Mouse (Mus musculus) skeletal muscle tissue, adult 2 months (tissue): ENCODE data around the gene Elob.

Source experiments
- DNase-seq: peaks from one replicate; pipeline ENCODE4 v3.0.0-alpha.2; 2012; ENCODE audit warnings: low read depth, low spot score

Gene Elob

DNA sequence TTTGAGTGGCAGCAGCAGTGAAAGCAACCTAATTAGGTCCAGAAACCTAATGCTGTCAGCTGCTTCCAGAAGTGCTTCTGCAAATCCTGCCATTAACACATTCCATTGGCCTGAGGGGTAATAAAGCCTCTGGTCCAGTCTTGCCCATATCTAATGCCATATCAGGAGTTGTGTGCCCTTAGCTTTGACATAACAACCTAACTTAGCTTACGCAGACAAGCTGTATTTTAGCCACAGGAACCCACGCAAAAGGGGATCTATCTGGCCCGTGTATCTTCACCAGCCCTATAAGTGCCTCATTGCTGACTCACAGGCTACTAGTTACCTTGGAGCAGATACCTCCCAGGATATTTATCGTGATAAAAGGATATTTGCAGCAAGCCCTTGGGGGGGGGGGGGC, 3.3 kb downstream of the Elob start:
- peak; percentile 57 for DNase-seq

DNA sequence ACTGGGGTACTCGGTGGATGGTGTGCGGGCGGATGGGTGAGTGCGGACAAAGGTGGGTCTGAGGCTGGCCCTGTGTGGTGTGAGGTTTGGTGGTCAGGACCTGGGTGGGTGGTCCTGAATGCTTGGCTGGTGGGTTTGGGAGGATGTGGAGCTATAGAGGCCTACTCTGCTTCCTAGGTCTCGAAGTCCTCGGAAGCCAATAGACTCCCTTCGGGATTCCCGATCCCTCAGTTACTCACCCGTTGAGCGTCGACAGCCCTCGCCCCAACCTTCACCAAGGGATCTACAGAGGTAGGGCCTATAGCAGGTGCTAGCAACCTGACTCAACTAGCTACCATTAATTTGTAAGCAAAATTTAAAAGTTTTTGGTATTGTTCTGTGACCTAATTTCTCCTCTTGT, 5.3 kb downstream of the Elob start:
- DNase-seq, result no peak

DNA sequence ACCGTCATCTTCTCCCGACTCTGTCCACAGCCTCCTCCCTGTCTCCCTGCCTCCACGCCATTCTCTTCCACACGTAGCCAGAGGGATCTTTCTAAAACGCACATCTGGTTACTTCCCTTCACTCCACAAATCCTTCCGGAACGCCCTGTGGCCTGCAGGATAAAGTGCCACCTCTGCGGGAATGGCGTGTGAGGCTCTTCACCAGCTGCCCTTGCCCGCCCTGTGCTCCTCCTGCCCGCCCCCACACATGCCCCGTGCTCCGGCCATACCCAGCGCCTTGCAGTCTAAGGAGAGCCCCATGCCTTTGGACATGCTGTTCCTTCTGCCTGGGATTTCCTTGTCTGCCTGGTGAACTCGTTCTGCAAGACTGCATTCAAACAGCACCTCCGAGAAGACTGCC, 5.9 kb downstream of the Elob start:
- no peak for DNase-seq

DNA sequence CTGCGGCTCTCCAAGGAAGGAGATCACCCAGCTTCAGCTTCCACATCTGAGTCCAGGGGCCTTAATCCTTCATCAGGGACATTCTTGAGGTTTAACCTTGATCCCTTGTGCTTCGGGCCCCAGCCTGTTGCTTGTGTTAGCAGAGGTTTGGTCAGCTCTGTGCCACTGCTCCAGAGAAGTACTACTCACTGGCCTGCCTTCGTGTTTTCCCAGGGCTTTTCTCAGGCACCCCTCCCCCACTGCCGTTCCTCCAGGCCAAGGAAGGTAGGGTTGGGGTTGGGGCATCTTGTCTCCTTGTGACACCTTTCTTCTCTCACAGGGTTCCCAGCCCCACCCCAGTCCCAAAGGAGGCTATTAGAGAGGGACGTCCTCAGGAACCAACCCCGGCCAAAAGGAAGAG, 6.8 kb downstream of the Elob start:
- no peak for DNase-seq

DNA sequence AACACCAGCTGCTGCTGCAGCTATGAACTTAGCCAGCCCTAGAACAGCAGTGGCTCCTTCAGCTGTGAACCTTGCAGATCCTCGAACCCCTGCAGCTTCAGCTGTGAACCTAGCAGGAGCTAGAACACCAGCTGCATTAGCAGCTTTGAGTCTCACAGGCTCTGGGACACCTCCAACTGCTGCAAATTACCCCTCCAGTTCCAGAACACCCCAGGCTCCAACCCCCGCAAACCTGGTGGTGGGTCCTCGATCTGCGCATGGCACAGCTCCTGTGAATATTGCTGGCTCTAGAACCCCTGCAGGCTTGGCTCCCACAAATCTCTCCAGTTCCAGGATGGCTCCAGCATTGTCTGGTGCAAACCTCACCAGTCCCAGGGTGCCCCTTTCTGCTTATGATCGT, 8.2 kb downstream of the Elob start:
- DNase-seq, result no peak

DNA sequence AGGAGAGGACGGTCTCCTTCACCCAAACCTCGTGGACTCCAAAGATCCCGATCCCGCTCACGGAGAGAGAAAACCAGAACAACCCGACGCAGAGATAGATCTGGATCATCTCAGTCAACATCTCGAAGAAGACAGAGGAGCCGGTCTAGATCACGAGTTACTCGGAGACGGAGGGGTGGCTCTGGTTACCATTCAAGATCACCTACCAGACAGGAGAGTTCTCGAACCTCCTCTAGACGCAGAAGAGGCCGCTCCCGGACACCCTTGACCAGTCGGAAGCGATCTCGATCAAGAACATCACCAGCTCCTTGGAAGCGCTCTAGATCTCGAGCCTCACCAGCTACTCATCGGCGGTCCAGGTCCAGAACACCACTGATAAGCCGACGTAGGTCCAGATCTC, 9.7 kb downstream of the Elob start:
- DNase-seq, result no peak

DNA sequence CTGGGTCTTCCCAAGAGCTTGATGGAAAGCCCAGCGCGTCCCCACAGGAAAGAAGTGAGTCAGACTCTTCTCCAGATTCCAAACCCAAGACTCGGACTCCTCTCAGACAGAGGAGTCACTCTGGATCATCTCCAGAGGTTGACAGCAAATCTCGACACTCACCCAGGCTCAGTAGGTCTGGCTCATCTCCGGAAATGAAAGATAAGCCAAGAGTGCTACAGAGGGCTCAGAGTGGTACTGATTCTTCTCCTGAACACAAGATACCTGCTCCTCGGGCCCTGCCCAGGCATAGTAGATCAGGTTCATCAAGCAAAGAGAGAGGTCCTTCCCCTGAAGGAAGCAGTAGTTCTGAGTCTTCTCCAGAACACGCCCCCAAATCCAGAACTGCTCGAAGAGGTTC, 10.4 kb downstream of the Elob start:
- no peak for DNase-seq

DNA sequence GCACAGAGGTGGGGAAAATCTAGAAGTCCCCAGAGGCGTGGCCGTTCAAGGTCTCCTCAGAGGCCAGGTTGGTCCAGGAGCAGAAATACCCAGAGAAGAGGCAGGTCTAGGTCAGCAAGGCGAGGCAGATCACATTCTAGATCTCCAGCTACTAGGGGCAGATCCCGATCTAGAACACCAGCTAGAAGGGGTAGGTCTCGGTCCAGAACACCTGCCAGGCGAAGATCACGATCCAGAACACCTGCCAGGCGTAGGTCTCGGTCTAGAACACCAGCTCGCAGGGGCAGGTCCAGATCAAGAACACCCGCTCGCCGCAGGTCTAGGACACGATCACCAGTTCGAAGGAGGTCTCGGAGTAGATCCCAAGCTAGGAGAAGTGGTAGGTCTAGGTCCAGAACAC, 13.3 kb downstream of the Elob start:
- DNase-seq, result no peak

DNA sequence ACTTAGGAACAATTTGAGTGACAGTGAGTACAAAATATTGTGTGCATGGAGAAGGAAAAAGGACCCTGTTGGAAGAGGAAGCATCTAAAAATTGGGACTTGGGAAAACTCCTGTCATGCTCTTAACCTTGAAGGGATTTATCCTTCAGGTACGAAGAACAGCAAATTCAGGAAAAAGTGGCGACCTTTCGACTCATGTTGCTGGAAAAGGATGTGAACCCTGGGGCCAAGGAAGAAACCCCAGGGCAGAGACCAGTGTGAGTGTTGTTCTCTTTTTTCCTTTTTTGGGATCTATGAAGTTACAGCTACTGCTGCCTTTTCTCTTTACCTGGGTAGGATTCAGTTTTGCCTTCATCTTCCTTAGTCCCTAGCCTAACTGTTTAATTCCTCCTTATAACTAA, 21.0 kb downstream of the Elob start:
- no peak for DNase-seq

DNA sequence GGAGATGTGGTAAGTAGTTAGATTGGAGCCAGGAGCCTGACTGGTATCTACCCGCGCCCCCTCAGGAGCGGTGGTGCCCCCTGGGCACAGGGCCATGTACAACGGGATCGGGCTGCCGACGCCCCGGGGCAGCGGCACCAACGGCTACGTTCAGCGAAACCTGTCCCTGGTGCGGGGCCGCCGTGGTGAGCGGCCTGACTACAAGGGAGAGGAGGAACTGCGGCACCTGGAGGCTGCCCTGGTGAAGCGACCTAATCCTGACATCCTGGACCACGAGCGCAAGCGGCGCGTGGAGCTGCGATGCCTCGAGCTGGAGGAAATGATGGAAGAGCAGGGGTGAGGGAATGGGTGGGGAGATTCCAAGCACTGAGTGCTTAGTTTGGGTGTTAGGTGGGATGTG, 22.1 kb downstream of the Elob start:
- no peak for DNase-seq

DNA sequence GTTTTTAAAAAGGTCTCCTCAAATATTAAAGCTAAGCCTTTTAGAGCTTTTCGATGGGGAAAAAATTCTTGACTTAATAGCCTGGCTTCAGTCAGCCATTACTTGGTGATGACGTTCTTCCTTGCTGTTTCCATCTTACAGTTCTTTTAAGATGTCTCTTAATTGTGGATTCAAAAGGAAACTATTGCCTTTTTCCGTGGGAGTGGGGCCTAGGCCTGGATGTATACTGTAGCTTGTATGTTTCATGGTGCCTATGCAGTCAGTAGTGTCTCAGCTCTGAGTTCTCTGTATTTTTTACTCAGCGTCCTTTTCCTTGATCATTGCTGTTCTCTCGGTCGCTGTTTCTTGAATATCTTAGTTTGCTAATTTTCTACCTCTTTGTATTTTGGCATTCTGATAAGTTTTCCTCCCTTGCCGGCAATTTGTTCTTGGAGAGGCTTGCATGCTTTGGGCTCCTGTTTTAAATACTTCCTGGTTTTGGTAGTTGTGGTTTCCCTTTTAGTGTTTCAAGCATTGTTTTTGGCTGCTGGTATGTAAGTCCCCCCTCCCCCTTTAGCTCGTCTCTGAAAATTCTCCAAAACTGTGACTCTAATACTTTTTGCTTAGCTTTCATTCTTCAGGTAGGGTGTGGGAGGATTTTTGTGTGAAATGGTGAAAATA, 24.4 kb downstream of the Elob start:
- DNase-seq, result no peak

DNA sequence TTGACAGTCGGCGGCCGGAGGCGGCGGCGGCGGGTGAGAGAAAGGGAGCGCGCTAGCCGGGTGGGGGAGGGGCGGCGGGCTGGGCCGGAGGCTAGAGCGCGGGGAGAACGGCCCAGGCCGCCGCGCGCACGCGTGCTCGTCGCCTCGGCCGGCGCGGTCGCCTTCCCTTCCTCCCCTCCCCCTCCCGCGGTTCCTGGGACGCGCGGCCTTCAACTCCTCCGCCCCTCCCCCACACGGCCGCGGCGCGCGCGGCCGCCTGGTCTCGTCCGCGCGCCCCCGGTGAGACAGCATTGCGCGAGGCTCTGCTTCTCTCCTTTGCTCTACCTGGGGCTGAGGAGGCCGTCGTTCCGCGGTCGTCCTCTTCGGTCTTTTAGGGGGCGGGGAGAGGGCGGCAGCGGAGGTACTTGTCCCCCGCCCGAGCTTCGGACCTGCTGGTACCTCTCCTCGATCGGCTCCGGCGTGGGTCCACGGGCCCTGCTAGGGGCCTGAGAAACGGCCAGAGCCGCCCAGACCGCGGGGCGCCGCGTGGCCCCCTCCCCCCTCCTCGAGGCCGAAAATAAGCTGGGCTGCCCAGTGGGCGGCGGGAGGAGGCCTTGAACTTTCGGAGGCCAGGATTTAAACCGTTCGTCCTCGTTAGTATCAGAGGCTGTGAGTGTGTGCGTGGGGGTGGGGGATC, 25.4 kb downstream of the Elob start:
- DNase-seq, result peak; percentile 75

DNA sequence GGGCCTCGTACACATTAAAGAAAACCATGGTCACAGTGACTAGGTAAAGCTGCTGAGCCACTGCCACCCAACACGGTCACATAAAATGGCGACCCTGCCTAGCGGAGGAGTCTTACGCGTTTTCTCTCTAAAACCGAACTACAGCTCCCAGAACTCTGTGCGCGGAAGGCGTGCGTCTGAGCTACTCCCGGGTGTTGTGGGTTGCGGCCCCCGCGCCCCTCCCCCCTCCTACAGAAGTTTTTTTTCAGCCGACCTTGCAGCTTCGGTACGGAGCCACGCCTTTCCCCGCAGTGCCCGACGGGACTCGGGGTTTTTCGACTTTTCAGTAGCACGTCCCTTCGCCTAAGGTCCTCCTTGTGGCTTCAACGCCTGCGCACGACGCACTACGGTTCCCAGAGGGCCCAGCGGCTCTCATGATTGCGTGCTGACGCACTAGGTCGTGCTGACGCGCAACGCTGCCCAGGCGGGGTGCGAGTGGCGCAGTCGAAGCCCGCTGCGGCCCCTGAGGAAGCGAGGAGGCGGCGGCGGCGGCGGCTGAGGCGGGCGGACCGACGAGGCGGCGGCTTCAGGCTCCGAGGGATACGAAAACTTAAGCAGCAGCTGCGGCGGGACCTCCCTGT, 26.1 kb downstream of the Elob start:
- DNase-seq, result peak; percentile 100

DNA sequence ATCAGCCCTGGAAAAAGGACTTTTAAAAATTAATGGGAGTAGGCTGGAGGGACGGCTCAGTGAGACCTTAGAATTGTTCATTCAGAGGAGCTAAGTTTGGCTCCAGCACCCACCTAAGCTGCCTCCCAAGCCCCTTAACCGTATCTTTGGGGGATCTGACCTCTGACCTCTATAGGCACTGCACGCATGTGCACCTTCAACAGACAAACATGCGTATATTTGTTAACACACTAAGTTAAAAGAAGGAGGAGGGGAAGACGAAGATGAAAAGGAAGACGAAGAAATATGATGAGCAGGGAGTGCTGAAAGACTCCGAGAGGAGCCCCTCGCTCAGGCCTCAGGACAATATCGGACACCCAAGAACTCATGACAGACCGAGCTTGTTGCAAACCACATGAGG, 27.3 kb downstream of the Elob start:
- DNase-seq, result no peak

DNA sequence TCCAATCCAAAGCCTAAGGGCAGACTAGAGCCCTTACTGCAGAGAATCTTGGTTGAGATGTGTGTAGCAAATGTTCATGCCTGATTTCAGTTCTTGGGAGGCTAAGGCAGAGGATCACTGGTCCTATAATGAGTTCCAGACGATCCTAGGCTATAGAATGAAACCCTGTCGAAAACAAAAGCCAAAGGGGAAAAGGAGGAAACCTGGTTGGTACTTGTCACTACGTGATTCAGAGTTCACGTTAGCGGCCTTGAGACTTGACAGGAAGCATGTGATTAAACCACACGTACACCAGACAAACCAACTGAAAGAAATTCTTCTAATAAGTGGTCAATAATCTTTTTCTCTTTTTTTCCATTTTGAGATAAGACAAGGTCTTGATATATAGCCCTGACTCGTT, 31.6 kb downstream of the Elob start:
- DNase-seq, result no peak

DNA sequence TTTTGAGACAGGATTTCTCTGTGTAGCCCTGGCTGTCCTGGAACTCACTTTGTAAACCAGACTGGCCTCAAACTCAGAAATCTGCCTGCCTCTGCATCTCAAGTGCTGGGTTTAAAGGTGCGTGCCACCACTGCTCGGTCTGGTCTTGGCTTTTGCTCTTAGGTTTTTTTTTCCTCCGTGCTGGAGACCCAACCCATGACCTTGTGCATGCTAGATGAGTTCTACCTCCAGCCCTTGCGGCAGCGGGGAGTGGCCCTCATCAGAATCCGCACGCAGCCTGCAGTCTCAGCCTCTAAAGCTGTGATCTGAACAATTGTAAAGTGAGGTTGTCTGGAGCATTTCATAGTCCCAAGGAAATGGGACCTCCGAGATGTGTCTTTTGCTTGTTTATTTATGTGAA, 33.6 kb downstream of the Elob start:
- DNase-seq, result no peak

DNA sequence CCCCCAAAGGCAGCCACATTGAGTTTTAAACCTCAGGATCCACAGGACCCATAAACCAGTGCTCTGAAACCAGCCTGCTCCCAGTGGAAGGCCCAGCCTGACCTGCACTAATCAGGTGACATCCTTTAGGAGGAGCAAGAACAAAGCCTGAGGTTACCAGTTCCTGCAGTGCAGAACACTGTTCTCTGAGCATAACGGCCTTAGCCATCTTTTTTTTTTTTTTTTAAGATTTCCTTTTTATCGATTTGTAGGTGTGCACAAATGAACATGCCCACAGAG, 37.9 kb downstream of the Elob start:
- DNase-seq, result no peak

DNA sequence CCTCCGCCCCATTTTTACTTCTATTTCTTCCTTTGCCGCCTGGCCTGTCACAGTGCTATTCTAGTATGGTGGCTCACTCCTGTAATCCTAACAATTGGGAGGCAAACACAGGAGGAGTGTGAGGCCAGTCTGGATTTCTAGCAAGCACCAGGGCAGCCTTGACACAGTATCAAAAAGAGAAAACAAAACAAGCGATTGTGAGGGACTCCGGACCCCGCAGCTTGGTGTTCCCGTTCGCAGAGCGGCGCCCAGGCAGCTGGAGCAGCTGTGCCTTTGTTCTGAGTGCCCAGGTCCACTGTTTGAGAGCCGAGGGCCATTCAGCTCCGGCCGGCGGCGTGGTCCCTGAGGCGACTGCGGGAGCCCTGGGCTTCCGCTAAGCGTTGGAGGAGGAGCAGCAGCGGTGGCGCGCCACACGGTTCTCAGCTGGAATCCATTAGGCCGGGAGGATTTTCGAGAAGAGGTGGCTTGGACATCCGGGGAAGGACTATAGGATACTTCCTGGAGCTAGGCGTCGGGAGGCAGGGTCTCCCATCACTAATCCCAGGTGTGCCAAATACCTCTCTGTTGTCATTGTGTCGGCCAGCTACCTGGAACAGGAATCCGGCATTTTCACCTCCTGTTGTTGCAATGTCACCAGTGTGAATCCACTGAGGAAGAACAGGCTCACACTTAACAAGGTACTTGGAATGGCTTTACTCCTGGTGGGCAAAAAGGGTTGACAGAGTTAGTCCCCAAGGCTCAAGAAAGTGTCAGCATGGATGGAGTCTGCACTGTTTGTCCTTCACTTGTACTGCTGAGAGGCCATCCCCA, 38.5 kb downstream of the Elob start, which contains the start of gene Srrm2:
TSS of gene Srrm2 (plus strand) at position 264 of the 810 bp plus-strand sequence.
- no peak for DNase-seq

DNA sequence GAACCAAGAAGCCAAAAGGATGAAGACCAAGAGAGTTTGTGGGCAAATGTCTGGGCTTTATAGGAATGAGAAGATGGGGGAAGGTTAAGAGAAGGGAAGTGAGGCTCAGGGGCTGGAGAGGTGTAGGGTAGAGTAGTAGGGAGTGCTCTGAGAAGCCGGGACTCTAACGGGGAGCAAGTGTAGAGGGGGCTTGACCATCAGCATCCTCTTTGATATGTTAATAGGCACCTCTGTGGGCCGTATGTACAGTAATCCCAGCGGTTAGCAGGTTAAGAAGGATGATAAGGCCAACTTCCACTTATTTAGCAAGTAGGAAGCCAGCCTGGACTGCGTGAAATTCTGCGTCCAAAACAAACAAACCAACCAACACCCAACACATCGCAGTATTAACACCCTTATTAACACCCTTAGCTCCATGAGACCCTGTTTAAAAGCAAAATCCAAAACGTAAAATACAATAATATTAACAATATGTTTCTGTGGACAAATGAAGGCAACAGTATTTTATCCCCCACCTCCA, 39.1 kb downstream of the Elob start:
- DNase-seq, result no peak

DNA sequence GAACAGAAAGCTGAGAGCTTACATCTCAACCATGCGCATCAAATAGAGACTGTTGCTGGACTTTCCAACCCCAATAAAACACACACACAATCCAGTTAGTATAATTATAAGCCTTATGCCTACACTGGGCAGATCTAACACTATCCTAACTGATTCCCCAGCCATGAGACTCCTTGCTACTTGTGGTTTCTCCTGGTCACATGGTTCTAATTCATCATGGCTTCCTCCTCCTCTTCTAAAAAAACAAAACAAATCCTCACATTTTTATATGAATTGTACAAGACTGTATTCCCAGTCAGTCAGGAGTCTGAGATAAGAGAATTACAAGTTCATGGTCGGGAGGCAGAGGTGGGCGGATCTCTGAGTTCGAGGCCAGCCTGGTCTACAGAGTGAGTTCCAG, 40.0 kb downstream of the Elob start:
- no peak for DNase-seq

DNA sequence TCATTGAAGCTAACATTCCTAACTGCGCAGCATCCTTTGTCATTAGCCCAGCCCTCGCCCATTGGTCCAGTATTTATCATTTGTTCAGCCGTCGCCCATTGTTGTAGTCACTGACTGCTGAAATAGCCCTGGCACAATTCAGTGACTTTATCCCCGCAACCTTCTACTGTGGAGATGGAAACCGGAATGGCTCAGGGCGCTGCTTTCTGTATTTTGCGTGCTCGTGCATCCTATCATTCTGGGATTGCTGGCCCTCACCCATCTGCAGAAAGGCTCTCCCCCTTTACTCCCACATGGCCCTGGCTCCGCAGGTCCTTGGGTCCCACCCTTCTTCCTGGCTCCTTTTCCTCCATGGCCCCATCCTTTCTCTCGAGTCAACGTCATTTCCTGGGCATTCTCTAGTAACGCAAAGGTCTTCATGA, 42.4 kb downstream of the Elob start:
- DNase-seq, result no peak
